Mouse (Mus musculus) c-Kit-positive CD71-positive TER-119-negative erythroid progenitor cells, embryonic 14.5 days (primary cell): ENCODE data around the gene Insm1.

Source experiments
- DNase-seq: peaks from one replicate; pipeline ENCODE4 v3.0.0-alpha.2; 2013; ENCODE audit warnings: low read depth

Insm1 gene

DNA sequence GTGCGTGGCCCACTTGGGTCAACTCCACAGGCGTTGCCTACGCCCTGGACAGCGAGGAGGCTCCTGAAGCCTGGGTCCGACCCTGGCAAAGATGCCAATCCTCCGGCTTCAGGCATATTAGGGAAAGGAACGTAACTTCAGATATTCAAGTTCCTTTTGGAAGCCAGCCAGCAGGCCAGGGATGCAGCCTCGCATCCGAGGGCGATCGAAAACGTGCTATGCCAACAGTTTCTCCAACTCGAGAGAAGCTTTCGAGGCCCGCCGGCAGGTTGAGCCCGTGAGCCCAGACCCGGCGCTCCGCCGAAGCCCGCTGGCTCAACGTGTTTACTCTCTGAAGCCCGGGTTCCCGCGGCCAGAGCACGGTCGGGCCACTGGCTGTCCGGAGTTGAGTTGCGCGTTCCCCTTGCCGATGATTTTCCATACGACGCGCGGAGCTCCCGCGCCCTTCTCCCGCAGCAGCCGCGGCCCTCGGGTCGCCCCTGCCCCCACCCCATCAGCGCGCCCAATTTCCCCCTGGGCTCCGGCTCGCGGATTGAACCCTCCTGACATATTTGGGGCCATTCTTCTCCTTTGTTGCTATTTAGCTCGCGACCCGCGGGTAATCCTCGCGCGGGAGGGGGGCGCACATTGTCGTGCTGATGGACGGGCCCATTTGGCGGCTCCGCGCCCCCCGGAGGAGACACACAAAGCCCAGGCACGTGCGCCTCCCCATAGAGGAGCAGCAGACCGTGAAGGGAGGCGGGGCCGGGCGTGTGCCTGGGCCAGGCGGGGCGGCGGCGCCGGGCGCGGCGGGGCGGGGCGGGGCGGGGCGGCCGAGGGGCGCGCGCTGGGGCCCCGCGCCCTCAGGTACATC, at the start of gene Insm1:
Gene Insm1 (plus strand): TSS at position 846 of the 853 bp plus-strand sequence.
- DNase-seq: no peak

DNA sequence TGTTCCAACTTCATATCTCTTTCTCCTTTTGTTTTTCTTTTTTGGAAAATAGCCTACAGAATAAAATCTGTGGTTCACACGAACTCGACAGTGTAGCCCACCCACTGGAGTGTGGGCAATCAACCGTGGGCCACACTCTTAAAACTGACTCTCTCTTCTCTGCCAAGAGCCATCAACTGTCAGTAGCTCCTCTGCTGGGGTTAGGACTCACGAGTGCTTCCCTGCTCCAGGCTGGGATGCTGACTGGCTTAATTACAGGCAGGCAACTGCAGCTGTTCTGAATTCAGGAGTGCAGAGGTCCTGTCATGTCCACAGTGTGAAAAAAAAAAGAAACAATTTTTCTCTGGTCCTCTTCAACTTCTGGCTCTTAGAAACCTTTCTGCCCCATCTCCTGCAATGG, 49.6 kb upstream of the Insm1 start:
- no peak for DNase-seq

DNA sequence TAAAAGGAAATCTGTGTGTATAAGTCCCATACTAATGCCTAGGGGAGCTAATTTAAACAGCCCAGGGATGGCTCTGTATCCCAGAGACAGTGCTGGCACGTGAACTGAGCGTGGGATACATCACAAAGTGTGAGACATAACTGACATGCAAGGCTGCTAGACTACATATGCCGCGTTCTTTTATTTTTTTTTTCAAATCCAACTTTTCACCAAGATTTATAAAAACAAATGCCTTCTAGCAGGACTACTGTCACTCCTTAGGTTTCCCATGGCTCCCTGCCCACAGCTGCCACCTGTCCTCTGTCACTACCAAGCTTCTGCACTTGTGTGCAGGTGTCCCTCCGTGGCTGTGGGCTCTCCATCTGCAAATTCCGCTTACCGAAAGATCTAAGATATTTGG, 47.5 kb upstream of the Insm1 start:
- DNase-seq: no peak

DNA sequence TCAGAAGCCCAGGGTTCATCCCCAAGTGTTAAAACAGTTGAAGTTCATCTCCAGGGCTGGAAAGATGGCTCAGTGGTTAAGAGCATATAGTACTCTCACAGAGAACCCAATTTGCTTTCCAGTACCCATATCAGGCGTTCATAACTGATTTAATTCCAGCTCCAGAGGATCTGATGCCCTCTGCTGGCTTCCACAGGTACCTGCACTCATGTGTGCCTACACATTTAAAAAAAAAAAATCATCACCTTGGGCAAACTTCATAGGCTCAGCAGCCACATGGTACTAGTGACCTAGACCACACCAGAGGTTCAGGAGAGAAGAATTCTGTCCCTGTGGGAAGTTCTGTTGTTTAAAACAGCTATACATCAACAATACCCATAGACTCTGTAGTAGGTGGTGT, 43.0 kb upstream of the Insm1 start:
- no peak for DNase-seq

DNA sequence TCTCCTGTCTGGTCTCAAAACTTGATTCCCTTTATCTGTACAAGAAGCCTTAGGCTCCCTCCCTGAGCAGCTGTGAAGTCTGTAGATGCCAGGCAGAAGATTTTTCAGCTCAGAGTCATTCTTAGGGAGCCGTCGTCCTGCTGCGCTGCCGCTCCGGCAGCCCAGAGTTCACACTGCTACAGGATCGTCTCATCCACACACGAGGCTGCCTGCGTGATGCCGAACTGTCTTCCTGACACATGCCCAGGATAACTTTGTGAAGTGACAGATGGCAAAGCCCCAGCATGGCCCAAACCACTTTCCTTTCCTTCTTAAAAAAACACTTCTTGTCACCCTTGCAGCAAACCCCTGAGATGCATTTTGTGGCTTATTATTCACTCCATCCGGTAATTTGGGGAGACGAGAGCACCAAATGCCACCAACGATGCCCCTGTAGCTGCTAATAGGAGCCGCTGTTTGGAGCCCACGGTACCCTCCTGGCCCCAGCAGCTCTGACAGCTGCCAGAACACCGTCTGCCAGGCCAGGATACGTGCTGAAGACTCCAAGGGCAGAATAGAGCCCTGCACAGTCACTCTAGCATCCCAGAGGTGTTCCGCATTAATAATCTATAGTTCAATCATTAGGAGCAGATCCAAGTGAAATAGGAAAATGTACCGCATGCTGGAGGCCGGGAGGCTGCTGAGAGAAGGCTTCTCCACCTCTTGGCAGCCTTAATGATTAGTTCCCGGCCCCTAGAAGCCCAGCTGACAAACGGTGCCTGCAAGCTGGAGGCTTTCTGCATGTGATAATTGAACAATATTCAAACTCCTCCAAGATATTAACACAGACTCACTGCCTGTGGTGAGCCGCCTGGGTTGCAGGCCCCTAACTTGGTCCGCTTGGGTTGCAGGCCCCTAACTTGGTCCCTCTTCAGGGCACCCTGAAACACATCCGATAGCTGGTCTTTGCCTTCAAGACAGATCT, 37.6 kb upstream of the Insm1 start:
- no peak for DNase-seq

DNA sequence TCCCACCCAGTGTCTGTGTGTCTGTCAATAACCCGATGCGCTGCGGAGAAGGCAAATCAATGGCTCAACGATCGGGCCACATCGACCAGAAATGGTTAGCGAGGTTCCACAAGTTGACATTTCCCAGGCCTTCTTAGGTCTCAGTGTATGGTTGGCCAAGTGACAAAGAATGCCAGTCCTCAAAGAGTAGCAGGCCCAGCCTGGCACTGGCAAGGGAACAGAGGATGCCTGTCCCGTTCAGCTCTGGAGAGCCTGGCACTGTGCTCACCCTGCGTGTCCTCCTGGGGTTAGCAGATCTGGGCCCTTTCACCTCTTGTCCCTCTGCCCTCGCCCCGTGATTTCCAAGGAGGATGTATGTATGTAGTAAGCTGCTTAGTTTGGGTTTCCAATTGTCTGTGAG, 25.6 kb upstream of the Insm1 start:
- DNase-seq: no peak

DNA sequence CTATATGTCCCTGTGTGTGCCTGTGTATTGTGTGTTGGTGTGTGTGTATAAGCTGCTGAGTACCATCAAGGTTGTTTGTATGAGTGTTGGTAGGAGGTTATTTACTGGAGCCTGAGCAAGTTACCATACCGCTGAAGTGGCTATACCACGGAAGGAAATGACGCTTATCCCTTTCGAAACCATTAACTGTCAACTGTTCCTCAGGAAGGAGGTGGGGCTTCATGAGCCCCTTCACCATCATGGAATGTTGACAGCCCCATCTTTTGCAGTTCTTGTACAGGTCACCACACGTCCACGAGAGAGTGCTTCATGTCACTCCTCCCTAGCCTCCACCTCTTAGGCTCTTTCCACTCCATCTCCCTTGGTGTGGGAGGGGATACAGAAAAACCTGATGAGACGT, 23.8 kb upstream of the Insm1 start:
- DNase-seq: no peak

DNA sequence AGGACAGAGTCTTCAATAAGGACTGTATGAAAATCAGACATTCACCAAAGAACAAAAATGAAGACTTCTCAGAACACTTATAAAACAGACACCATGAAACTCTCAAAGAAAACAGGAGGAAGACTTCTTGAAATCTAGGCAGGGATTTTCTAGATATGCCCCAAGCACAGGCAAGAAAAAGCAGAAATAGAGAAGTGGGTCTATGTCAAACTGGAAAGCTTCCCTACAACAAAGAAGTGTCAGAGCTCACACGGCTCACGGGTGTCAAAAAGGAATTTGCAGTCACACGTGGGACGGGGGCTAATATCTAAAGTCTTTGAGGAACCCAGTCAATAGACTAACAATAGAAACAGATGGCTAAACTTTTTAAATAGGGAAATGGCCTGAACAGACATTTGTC, 10.8 kb upstream of the Insm1 start:
- no peak for DNase-seq

DNA sequence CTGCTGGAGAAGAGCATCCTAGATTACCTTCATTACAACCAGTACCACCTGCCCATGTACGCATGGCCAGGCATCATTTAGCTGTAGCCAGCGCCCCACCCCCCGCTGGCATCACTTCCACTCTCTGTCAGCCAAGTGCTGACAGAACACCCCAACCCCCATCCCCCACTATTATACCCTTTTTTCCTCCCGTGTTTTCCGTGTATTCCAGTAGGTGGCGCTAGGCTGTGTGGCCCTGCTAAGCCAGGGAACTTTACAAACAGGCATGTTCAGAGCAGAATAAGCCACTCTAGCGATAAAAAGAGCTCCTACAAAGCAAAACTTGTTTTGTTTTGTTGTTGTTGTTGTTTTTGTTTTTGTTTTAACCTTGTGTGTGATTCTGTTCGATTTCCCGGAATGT, 7.0 kb upstream of the Insm1 start:
- DNase-seq: no peak

DNA sequence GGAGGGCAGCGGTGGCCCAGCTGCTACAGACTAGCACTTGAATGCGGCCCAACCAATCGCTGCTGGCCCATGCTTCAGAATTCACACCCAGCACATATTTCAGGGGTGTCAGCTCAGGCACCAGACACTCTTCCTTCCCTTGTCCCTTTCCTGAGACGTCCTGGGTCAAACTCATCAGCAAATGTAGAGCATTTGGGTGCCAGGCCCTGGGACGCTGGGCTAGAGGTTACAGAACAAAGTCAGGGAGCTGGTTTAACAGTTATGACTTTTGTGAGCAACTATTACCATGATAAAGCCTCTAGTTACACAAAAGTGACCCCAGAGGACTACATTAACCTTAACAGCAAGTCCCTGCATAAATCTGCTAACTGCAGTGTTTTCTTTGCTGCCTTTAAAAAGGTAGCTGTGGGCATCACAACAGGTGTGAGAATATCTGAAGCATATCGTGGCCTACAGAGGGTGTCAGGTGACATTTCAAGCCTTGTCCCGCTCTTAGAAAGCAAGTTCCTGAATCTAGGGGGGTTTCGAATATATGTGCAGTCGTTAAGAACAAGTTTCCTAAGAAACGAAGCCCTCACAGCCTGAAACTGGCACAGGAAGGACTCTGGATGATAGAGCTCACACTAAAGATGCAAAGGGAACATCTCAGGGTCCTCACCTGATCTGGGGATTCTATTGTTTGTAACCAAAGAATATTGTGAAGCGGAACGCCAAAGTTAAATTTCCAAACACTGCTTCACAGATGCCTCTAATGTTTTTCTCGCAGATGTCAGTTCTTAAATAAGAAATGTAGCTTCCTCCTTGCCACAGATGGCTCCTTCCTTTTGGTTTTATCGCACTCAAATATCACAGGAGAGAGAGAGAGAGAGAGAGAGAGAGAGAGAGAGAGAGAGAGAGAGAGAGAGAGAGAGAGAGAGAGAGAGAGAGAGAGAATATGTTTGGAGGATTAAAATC, 5.3 kb upstream of the Insm1 start:
- no peak for DNase-seq

DNA sequence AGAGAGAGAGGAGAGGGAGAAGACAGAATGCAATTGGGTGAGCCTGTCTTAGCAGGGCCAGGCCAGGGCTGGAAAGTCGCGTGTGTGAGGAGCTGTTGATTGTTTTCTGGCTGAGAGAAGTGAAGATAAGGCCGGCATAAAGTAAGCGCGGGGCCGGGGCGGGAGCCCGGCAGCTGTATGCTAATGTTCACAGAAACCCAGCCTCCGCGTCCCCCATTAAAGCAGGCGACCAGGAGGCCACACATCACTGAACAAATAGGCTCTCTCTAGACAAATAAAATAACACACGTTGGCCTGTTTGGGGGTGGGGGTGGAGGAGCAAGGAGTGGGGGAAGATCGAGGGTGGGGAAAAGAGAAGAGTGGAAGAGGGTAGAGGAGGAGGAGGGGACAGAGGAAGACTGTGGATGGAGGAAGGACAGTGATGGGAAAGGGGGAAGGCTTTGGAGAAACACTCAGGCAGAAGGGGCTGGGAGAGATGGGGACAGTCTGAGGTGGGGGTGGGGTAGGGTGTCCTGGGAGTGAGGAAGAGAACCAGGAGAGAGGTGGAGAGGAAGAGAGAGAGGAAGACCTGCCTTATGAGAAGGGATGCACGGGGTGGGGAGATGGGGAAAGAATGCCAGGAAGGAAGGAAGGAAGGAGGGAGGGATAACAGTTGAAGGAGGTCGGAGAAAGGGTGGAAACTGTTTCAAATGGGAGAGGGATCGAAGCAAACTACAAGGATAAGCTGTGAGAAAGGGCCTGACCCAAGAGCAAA, 4.3 kb upstream of the Insm1 start:
- DNase-seq: no peak

DNA sequence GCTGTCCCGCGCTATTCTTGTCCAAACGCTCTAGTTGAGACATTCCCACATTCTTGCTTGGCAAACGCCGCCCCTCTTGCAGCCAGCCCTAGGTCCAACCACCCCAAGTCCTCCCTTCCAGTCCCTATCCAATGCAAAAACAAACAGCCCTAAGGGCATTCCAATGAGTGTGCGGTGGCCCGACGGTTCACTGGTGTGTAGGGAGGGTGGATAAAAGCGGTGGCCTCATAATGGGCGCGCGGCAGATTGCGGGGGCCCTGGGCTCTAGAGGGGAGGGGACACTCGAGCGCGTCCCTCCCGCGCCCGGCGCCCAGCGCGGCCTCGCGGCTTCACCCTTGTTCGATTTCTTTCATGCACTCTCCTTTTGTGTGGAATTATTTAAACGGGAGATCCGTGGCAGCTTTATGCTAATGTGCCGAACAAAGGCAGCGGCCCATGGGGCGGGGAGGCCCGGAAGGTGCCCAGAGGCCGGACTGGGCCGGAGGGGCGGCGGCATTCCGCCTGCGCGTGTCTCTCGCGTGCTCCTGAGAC, 3.5 kb upstream of the Insm1 start:
- no peak for DNase-seq

DNA sequence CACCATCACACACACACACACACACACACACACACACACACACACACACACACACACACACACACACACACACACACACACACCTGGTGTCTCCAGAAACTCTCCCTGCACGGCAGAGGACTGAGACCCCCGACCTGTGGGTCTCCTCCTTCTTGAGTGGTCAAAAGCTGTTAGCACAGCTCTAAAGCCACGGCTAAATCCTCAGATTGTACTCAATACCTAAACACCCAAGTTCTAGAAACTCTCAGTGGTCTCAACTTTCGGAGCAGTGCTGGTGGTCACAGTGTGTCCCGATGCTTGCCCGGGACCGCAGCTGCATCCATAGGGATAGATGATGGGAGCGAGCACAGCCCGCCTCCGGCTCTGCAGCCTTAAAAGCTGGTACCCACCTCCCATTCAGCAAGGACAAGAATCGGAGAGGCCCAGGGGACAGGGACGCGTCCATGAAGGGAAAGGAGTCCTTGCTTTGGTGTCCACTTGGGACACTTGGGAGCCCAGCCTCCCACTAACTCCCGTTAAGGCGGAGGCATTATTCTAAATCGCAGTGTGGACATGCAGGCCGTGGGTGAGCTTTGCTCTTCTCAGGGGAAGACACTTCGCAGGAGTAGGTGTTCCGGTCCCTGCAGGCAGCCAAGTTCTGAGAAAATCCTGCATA, 2.7 kb upstream of the Insm1 start:
- no peak for DNase-seq

DNA sequence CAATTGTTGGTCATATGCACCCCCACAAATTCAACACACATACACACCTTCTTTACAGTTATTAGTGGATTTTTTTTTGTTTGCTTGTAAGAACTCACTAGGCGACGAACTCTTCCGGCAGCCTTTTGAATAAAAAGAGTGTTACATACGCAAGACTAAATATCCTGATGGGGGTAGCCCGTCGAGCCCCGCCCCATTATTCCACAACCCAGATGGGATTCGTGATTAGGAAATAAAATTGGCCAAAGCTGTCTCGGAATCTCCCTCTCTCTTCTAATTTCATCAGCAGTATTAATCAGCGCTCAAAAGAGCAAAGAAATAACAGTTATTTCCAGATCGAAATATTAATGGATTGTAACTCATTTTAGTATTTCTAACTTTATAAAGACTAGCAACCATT, 1.9 kb upstream of the Insm1 start:
- DNase-seq: no peak

DNA sequence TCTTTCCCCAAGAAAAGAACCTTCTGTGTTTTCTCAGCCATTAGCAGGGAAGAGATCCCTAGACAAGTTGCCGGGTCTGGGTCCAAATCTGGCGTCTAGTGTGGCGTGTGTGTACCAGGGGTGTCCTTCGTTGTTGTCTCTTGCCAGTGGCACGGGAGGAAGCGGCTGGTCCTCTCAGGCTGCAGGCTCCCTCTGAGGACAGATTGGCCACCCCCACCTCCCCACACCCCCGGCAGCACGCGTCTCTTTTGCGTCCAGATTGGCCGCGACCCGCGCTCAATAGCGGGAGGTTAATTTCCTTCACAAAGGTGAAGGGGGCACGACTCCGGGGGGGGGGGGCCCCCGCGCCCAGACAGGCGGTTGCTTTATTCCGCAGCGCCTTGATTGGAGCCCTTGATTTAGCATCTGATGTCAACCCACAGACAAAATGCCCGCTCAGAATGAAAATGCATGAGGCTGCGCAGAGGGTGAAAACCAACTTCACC, 1.1 kb upstream of the Insm1 start:
- DNase-seq: no peak

DNA sequence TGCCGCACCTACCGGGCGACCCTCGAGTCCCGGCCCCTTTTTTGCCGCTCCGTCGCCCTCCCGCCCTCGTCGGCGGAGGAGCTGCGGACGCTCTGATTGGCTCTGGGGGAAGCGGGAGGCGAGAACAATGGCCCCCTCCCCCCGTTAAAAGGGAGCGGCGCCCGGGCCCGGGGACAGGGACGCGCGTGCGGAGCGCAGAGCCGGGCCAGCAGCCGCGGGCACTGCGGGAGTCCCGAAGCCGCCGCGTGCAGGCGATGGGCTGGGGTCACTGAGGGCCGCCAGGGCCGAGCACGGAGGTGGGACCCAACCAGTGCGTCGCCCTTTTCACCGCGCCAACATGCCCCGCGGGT, 183 bp downstream of the Insm1 start:
- no peak for DNase-seq

DNA sequence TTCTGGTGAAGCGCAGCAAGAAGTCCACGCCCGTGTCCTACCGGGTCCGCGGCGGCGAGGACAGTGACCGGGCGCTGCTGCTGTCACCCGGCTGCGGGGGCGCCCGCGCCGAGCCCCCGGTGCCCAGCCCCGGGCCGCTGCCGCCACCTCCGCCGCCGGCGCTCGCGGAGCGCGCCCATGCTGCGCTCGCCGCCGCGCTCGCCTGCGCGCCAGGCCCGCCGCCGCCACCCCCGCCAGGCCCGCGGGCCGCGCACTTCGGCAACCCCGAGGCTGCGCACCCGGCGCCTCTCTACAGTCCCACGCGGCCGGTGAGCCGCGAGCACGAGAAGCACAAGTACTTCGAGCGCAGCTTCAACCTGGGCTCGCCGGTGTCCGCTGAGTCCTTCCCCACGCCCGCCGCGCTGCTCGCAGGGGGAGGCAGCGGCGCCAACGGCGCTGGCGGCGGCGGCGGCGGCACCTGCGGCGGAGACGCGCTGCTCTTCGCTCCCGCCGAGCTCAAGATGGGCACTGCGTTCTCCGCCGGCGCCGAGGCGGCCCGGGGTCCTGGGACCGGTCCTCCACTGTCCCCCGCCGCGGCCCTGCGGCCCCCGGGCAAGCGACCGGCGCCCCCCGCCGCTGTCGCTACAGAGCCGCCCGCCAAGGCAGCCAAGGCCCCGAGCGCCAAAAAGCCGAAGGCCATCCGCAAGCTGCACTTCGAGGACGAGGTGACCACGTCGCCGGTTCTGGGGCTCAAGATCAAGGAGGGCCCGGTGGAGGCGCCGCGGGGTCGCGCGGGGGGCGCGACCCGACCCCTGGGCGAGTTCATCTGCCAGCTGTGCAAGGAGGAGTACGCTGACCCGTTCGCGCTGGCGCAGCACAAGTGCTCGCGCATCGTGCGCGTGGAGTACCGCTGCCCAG, 806 bp downstream of the Insm1 start:
- no peak for DNase-seq

DNA sequence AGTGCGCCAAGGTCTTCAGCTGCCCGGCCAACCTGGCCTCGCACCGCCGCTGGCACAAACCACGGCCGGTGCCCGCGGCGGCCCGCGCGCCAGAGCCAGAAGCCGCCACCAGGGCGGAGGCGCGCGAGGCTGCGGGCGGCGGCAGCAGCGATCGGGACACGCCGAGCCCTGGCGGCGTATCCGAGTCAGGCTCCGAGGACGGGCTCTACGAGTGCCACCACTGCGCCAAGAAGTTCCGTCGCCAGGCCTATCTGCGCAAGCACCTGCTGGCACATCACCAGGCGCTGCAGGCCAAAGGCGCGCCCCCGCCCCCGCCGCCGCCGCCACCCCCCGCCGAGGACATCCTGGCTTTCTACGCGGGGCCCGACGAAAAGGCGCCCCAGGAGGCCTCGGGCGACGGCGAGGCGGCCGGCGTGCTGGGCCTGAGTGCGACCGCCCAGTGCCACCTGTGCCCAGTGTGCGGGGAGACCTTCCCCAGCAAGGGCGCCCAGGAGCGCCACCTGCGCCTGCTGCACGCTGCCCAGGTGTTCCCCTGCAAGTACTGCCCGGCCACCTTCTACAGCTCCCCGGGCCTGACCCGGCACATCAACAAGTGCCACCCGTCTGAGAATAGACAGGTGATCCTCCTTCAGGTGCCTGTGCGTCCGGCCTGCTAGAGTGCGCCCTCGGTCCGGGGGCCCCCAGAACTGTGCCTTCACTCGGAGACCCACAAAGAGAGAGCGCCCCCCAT, 1.6 kb downstream of the Insm1 start:
- DNase-seq: no peak

DNA sequence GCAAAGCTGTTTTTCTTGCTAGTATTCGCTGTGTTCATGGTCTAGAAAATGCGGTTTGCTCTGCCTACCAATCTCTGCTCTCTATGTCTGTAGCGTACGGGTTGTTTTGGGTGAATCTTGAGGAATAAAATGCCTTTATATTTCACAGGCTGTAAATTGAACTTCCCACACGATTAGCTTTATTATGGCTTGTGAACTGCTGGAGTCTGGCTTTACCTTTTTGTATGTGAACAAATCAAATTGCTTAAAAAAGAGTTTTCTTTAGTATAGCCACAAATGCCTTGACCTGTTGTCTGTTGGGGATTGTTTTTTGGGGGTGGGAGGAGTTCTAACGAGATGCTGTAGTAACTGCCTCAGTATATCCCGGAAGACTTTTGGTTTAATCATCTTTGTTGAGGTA, 2.4 kb downstream of the Insm1 start:
- no peak for DNase-seq
